Mouse (Mus musculus) mesoderm, embryonic 11.5 days (tissue): Measurements from ENCODE around the gene Gm10073.
"Not testable (repeated sequence)": the region's sequence is repeated elsewhere in the genome, so short reads cannot be mapped to it uniquely, and the experiment has no call there.

Source experiments
- DNase-seq: peaks from one replicate; pipeline ENCODE4 v3.0.0-alpha.2; 2012; ENCODE audit warnings: low read depth, low spot score

Gene Gm10073

GRCm38 (mm10) chr8:106599265-106599979 is 26.2 kb upstream of the Gm10073 start:
- DNase-seq = no peak

- no peak for DNase-seq
Observed at GRCm38 (mm10) chr8:106597067-106597466, 23.8 kb upstream of the Gm10073 start.

- not testable (repeated sequence) for DNase-seq
Observed at GRCm38 (mm10) chr8:106595623-106596022, 22.4 kb upstream of the Gm10073 start.

GRCm38 (mm10) chr8:106592458-106592857 is 19.2 kb upstream of the Gm10073 start:
- no peak for DNase-seq

- DNase-seq = no peak
Observed at GRCm38 (mm10) chr8:106588443-106589431, 15.5 kb upstream of the Gm10073 start.

GRCm38 (mm10) chr8:106586896-106587295 is 13.6 kb upstream of the Gm10073 start:
- no peak for DNase-seq

GRCm38 (mm10) chr8:106585671-106586037 is 12.4 kb upstream of the Gm10073 start:
- DNase-seq = no peak

- DNase-seq = no peak
Observed at GRCm38 (mm10) chr8:106584942-106585670, 11.8 kb upstream of the Gm10073 start.

- no peak for DNase-seq
Observed at GRCm38 (mm10) chr8:106581344-106582088, 8.3 kb upstream of the Gm10073 start.

GRCm38 (mm10) chr8:106579510-106579909 is 6.2 kb upstream of the Gm10073 start:
- DNase-seq = no peak

- DNase-seq = no peak
Observed at GRCm38 (mm10) chr8:106576849-106577555, 3.7 kb upstream of the Gm10073 start.

- DNase-seq = no peak
Observed at GRCm38 (mm10) chr8:106574283-106574682, 1.0 kb upstream of the Gm10073 start.

GRCm38 (mm10) chr8:106572175-106572574 is 1.1 kb downstream of the Gm10073 start:
- not testable (repeated sequence) for DNase-seq

GRCm38 (mm10) chr8:106571551-106572172 is 1.6 kb downstream of the Gm10073 start:
- DNase-seq = no peak

- DNase-seq = no peak
Observed at GRCm38 (mm10) chr8:106570386-106570785, 2.9 kb downstream of the Gm10073 start.

- DNase-seq = no peak
Observed at GRCm38 (mm10) chr8:106569006-106569405, 4.3 kb downstream of the Gm10073 start.

GRCm38 (mm10) chr8:106563691-106564182 is 9.5 kb downstream of the Gm10073 start:
- DNase-seq = no peak

GRCm38 (mm10) chr8:106561097-106561865 is 12.0 kb downstream of the Gm10073 start:
- peak; percentile 72 for DNase-seq

GRCm38 (mm10) chr8:106559844-106560243 is 13.4 kb downstream of the Gm10073 start:
- DNase-seq = no peak
